Mouse (Mus musculus): ENCODE results near the gene Chat. TPM values are rescaled to one million over a fixed set of nuclear protein-coding genes. Genes with fewer than 3 reads are reported as not detected.

Chat gene
- total RNA-seq (2014; rRNA removed) (3.5 and 4.4 TPM in 2 replicates), polyA plus RNA-seq (2015; fragmentation: Nextera tagmentation; extraction: Ambion mirVana) (1.5 and 2.4 TPM in 2 replicates)

- peak within 1 kb of the TSS; percentile 39 for H3K4me3 ChIP-seq (ENCODE audit: low read length)
- 0 out of 2 replicates have a peak within 1 kb of the TSS, but pooled peaks have one; percentile 28 for H3K9ac ChIP-seq (replicated peaks; ENCODE audit: low read length)
- no peak for DNase-seq (ENCODE audit: low spot score)
- peak within 1 kb of the TSS; percentile 61 for H3K4me2 ChIP-seq (ENCODE audit: low read depth, low read length)
- 21% methylated on average over 13 of the region's 13 CpGs for WGBS
- no peak for TF ChIP-seq CTCF (IDR thresholded peaks at IDR 0.05; ENCODE audit: low read depth)
- H3K36me3 ChIP-seq (ENCODE audit: insufficient read depth, low read length), result no peaks in the 10 kb centered on the region
- H3K9me3 ChIP-seq (ENCODE audit: low read length), result no peaks in the 10 kb centered on the region
- H3K4me1 ChIP-seq (ENCODE audit: insufficient read depth, low read length), result no peaks in the 10 kb centered on the region
- H3K27ac ChIP-seq, result no peak within 1 kb of the TSS
- H3K27me3 ChIP-seq (ENCODE audit: insufficient read depth, low read length), result peaks cover 50% of the 10 kb centered on the region
- ATAC-seq, result no peak
Observed at GRCm38 (mm10) chr14:32465889-32466288, at the start of gene Chat. Chat (minus strand) TSS chr14:32465989.

GRCm38 (mm10) chr14:32513336-32514032, 47.7 kb upstream of the Chat start, which contains the start of gene Ercc6:
Ercc6 (plus strand) TSS chr14:32513521.
- ATAC-seq (peak; percentile 95), DNase-seq (ENCODE audit: low spot score) (peak; percentile 99)
- peak within 1 kb of the TSS; percentile 54 for H3K4me3 ChIP-seq (ENCODE audit: low read length)
- peak within 1 kb of the TSS; percentile 56 for H3K9ac ChIP-seq (replicated peaks; ENCODE audit: low read length)
- 0 out of 2 replicates have a peak, but pooled peaks cover 10% of the 10 kb centered on the region for H3K4me1 ChIP-seq (ENCODE audit: insufficient read depth, low read length)
- TF ChIP-seq CTCF (IDR thresholded peaks at IDR 0.05; ENCODE audit: low read depth), result peak; percentile 47
- no peaks in the 10 kb centered on the region for H3K9me3 ChIP-seq (ENCODE audit: low read length)
- WGBS, result under 1% methylated on average over 61 of the region's 62 CpGs
- H3K4me2 ChIP-seq (ENCODE audit: low read depth, low read length), result peak within 1 kb of the TSS; percentile 63
- peak within 1 kb of the TSS; percentile 76 for H3K27ac ChIP-seq
- no peaks in the 10 kb centered on the region for H3K27me3 ChIP-seq (ENCODE audit: insufficient read depth, low read length)
- H3K36me3 ChIP-seq (ENCODE audit: insufficient read depth, low read length), result peaks cover 14% of the 10 kb centered on the region

- Histone ChIP-seq H3K27ac (peak overlapping the region; percentile 76), H3K36me3 (ENCODE audit: insufficient read depth, low read length) (peaks cover 11% of the 10 kb centered on the region), H3K9ac (replicated peaks; ENCODE audit: low read length) (peak overlapping the region; percentile 56), H3K4me2 (ENCODE audit: low read depth, low read length) (peak overlapping the region; percentile 63), H3K4me1 (ENCODE audit: insufficient read depth, low read length) (0 out of 2 replicates have a peak, but pooled peaks cover 10% of the 10 kb centered on the region), H3K4me3 (ENCODE audit: low read length) (peak overlapping the region; percentile 54), H3K27me3 (ENCODE audit: insufficient read depth, low read length) (no peaks in the 10 kb centered on the region), H3K9me3 (ENCODE audit: low read length) (no peaks in the 10 kb centered on the region)
- DNase-seq (ENCODE audit: low spot score) (no peak), ATAC-seq (peak; percentile 41)
- TF ChIP-seq CTCF (IDR thresholded peaks at IDR 0.05; ENCODE audit: low read depth), result no peak
- 41% methylated on average over 9 of the region's 9 CpGs for WGBS
Observed at GRCm38 (mm10) chr14:32512912-32513311, 47.1 kb upstream of the Chat start.

- no peaks in the 10 kb centered on the region for H3K27me3 ChIP-seq (ENCODE audit: insufficient read depth, low read length)
- no peaks in the 10 kb centered on the region for H3K9me3 ChIP-seq (ENCODE audit: low read length)
- 0 out of 2 replicates have a peak, but pooled peaks cover 2% of the 10 kb centered on the region for H3K4me1 ChIP-seq (ENCODE audit: insufficient read depth, low read length)
- no peak overlapping the region for H3K9ac ChIP-seq (replicated peaks; ENCODE audit: low read length)
- no peak for DNase-seq (ENCODE audit: low spot score)
- 82% methylated on average over 6 of the region's 6 CpGs for WGBS
- no peak overlapping the region for H3K27ac ChIP-seq
- no peak overlapping the region for H3K4me3 ChIP-seq (ENCODE audit: low read length)
- no peak overlapping the region for H3K4me2 ChIP-seq (ENCODE audit: low read depth, low read length)
- no peak for ATAC-seq
- no peaks in the 10 kb centered on the region for H3K36me3 ChIP-seq (ENCODE audit: insufficient read depth, low read length)
- no peak for TF ChIP-seq CTCF (IDR thresholded peaks at IDR 0.05; ENCODE audit: low read depth)
Observed at GRCm38 (mm10) chr14:32509443-32509961, 43.7 kb upstream of the Chat start.

- Histone ChIP-seq H3K9ac (replicated peaks; ENCODE audit: low read length) (no peak overlapping the region), H3K36me3 (ENCODE audit: insufficient read depth, low read length) (no peaks in the 10 kb centered on the region), H3K27me3 (ENCODE audit: insufficient read depth, low read length) (no peaks in the 10 kb centered on the region), H3K9me3 (ENCODE audit: low read length) (no peaks in the 10 kb centered on the region), H3K27ac (no peak overlapping the region), H3K4me3 (ENCODE audit: low read length) (no peak overlapping the region), H3K4me2 (ENCODE audit: low read depth, low read length) (no peak overlapping the region), H3K4me1 (ENCODE audit: insufficient read depth, low read length) (no peaks in the 10 kb centered on the region)
- ATAC-seq, result no peak
- WGBS, result 70% methylated on average over 10 of the region's 10 CpGs
- no peak for TF ChIP-seq CTCF (IDR thresholded peaks at IDR 0.05; ENCODE audit: low read depth)
- DNase-seq (ENCODE audit: low spot score), result no peak
Observed at GRCm38 (mm10) chr14:32508105-32508835, 42.5 kb upstream of the Chat start.

- TF ChIP-seq CTCF (IDR thresholded peaks at IDR 0.05; ENCODE audit: low read depth), result no peak
- no peak for DNase-seq (ENCODE audit: low spot score)
- H3K4me2 ChIP-seq (ENCODE audit: low read depth, low read length), result no peak overlapping the region
- no peaks in the 10 kb centered on the region for H3K27me3 ChIP-seq (ENCODE audit: insufficient read depth, low read length)
- H3K4me3 ChIP-seq (ENCODE audit: low read length), result no peak overlapping the region
- no peak for ATAC-seq
- no peaks in the 10 kb centered on the region for H3K9me3 ChIP-seq (ENCODE audit: low read length)
- no peaks in the 10 kb centered on the region for H3K4me1 ChIP-seq (ENCODE audit: insufficient read depth, low read length)
- 69% methylated on average over 4 of the region's 4 CpGs for WGBS
- no peaks in the 10 kb centered on the region for H3K36me3 ChIP-seq (ENCODE audit: insufficient read depth, low read length)
- H3K9ac ChIP-seq (replicated peaks; ENCODE audit: low read length), result no peak overlapping the region
- H3K27ac ChIP-seq, result no peak overlapping the region
Observed at GRCm38 (mm10) chr14:32507216-32507615, 41.4 kb upstream of the Chat start.
